Mouse (Mus musculus): ENCODE results near the gene Gm20825. TPM values are rescaled to one million over a fixed set of nuclear protein-coding genes. Genes with fewer than 3 reads are reported as not detected.

Gene Gm20825
- not detected for polyA plus RNA-seq (2017; shearing (Covaris generic))

GRCm38 (mm10) chrY:8071407-8071806, at the start of gene Gm20825:
Gene Gm20825 (minus strand): TSS chrY:8071507.

Other genes with a start within 250 kb of the Gm20825 start
- not detected for gene Gm29049, start 74.3 kb downstream of the Gm20825 start, polyA plus RNA-seq (2017; shearing (Covaris generic))
- gene Gm20824, start 186.4 kb upstream of the Gm20825 start, polyA plus RNA-seq (2017; shearing (Covaris generic)), result not detected